25 mouse cellular contexts compared by ENCODE assay signal in the genomic region with DNA sequence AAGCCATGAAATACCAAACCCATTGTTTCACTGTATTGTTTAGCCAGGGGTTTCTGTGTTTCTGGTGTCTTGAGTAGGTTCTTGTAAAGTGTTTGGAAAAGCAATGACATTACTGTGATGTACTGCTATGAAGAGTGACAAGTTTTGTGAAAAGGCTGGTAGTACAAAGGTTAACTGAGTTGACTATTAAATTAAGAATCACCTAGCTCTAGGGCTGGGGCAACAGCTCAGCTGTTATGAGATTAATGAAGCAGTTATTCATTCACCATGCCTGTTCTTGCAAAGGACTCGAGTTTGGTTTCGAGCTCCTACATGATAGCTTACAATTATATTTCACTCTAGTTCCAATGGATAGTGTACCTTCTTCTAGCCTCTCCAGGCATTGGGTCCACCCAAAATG.
DNase-seq lines count a peak whose midpoint lies in the region.
"Had no signal": no experiment of that assay in that cellular context is flagged by ENCODE, and none has a peak within 500 bp of the region (broad histone marks: within the 10 kb centered on the region; RNA-seq: fewer than 3 reads in every experiment).

No protein-coding gene starts in this region.

- no peaks in the 10 kb centered on the region for H3K36me3 ChIP-seq in heart, embryonic 10.5 days
- H3K36me3 ChIP-seq: embryonic facial prominence, embryonic 12.5 days; embryonic facial prominence, embryonic 15.5 days; G1E; heart, embryonic 12.5 days; heart, embryonic 15.5 days; hindbrain, embryonic 15.5 days had no signal

- peak; percentile 12 for DNase-seq in kidney, adult 11 months
- DNase-seq in kidney, postnatal 4 days, result no peak
- peak; percentile 81 for DNase-seq in kidney, adult 9 months
- DNase-seq in kidney, postnatal 10 days, result no peak
- peak; percentile 14 to 36 for DNase-seq in kidney, postnatal 25 days
- DNase-seq in heart, embryonic 10.5 days (ENCODE audit: low spot score), result no peak
- no peak for DNase-seq in thymus, postnatal 36 days
- DNase-seq: adrenal gland, postnatal 10 days; cerebellum, adult 11 months; cerebellum, adult 2 months; cerebellum, adult 9-11 months; cerebellum, postnatal 25 days; forebrain, postnatal 0 days; gastrocnemius, adult 2 months; gastrocnemius, postnatal 14 days; heart, adult 11 months; heart, postnatal 14 days; heart, postnatal 4 days had no signal

- 78% methylated on average over 2 of the region's 2 CpGs for WGBS in heart, embryonic 10.5 days

- no peaks in the 10 kb centered on the region for H3K27me3 ChIP-seq in heart, embryonic 10.5 days (ENCODE audit: insufficient read depth, poor library complexity, severe bottlenecking)
- H3K27me3 ChIP-seq: CH12.LX; embryonic facial prominence, embryonic 12.5 days; embryonic facial prominence, embryonic 15.5 days; heart, embryonic 12.5 days; heart, embryonic 15.5 days; hindbrain, embryonic 15.5 days had no signal

- H3K4me3 ChIP-seq in heart, embryonic 10.5 days, result no peak overlapping the region
- H3K4me3 ChIP-seq: embryonic facial prominence, embryonic 12.5 days; embryonic facial prominence, embryonic 15.5 days; gastrocnemius, adult 2 months; heart, embryonic 12.5 days; heart, embryonic 15.5 days; hindbrain, embryonic 15.5 days had no signal

- H3K27ac ChIP-seq in heart, embryonic 10.5 days, result no peak overlapping the region
- H3K27ac ChIP-seq: embryonic facial prominence, embryonic 12.5 days; embryonic facial prominence, embryonic 15.5 days; gastrocnemius, adult 2 months; heart, embryonic 15.5 days; hindbrain, embryonic 15.5 days had no signal

- H3K9me3 ChIP-seq in heart, embryonic 10.5 days, result no peaks in the 10 kb centered on the region
- H3K9me3 ChIP-seq: embryonic facial prominence, embryonic 12.5 days; embryonic facial prominence, embryonic 15.5 days; G1E; heart, embryonic 12.5 days; heart, embryonic 15.5 days; hindbrain, embryonic 15.5 days had no signal

- no peaks in the 10 kb centered on the region for H3K4me1 ChIP-seq in heart, embryonic 10.5 days
- H3K4me1 ChIP-seq: embryonic facial prominence, embryonic 12.5 days; embryonic facial prominence, embryonic 15.5 days; heart, embryonic 12.5 days; heart, embryonic 15.5 days; hindbrain, embryonic 15.5 days had no signal

Comparison
In these comparisons a context has a peak if more than half of its experiments do, and no peak if none do; other contexts are left out.
1. DNase-seq: peak in kidney, adult 11 months (single experiment), kidney, adult 9 months (single experiment) and kidney, postnatal 25 days (2 of 2); none in kidney, postnatal 4 days (0 of 2), kidney, postnatal 10 days (single experiment), heart, embryonic 10.5 days (single experiment) and thymus, postnatal 36 days (0 of 2).